Mouse (Mus musculus) layer of hippocampus, adult 2 months (tissue): ENCODE data around the gene Hba-a1. TPM values are rescaled to one million over a fixed set of nuclear protein-coding genes. Genes with fewer than 3 reads are reported as not detected.
"Not testable (repeated sequence)": the region's sequence is repeated elsewhere in the genome, so short reads cannot be mapped to it uniquely, and the experiment has no call there.

Source experiments
- DNase-seq, 2 experiments: peaks; one replicate each; pipeline ENCODE4 v3.0.0; 2022; ENCODE audit warnings: low spot score in 2 of 2
- H3K27ac ChIP-seq: fragments of 200-600 bp; 2 replicates; pipeline ENCODE4 v1.8.1; 2022
- H3K4me3 ChIP-seq: fragments of 200-600 bp; 2 replicates; pipeline ENCODE4 v1.8.1; 2022; ENCODE audit warnings: mild to moderate bottlenecking
- CTCF ChIP-seq: fragments of 200-600 bp; conservative IDR thresholded peaks from 2 replicates; pipeline ENCODE4 v1.8.1; 2022; ENCODE audit warnings: antibody characterized with exemption, mild to moderate bottlenecking, moderate library complexity
- total RNA-seq, 2 experiments: library from RNA; stranded (reverse); gene quantifications; 2 replicates each; pipeline ENCODE4 v1.2.3; 2021

Hba-a1 gene
- total RNA-seq, 2 experiments from 2014 or later, result 315 to 509 TPM

DNA sequence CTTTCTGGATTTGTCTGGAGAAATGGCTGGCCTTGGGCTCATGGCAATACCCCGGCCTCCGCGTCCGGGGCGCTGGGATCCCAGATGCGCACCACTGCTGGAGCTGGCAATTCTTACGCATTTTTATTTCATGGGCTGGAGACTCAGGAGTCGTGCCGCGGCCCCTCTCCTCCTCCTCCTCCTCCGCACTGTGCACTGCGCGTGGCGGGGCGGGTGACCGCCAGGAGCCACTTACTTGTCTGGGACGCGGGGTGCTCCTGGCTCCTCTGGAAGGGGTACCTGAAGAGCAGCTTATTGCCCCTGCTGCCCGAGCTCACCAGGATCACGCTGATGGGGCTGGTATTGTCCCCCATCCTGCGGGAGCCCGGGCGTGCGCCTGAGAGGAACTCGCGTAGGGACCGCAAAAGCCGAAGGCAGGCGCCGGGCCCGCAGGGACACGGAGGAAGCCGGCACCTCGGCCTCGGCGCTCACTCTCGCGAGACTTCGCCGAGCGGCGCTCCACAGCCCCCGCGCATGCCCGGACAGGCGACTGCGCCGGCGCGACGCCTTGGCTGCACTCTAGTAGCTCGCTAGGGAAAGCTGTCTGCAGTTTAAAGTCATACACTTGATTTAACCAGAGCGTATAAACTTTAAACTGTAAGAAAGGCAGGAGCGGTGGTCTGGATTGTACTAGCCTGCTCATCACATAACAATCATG, 16.0 kb upstream of the Hba-a1 start, which contains the start of gene Nprl3:
Gene Nprl3, minus strand, starts transcription at position 520 of the 697 bp plus-strand sequence.
- peak; percentile 95 to 96 for DNase-seq
- peak within 1 kb of the TSS; percentile 71 for H3K4me3 ChIP-seq
- peak; percentile 33 for TF ChIP-seq CTCF
- H3K27ac ChIP-seq, result peak within 1 kb of the TSS; percentile 98

DNA sequence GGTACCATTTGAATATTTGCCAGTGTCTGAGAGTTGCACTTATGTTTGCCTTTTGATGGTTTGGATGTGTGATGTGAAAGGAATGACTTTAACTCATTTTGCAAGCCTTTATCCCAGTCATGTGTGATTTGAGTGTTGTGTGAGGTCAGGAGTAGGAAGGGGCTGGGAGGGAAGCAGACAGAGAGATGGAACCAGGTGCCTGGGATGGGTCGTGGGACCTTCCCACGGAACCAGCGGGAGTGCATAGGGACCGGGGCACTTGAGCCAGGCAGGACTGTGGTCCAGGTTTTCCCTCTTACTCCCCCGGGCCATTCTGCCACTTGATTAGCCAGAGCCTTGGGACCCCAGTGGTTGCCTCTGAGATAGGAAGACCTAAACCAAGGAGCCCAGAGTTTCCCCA, 15.3 kb upstream of the Hba-a1 start:
- no peak for TF ChIP-seq CTCF
- no peak for DNase-seq
- Histone ChIP-seq H3K4me3 (peak overlapping the region; percentile 71), H3K27ac (peak overlapping the region; percentile 98)

DNA sequence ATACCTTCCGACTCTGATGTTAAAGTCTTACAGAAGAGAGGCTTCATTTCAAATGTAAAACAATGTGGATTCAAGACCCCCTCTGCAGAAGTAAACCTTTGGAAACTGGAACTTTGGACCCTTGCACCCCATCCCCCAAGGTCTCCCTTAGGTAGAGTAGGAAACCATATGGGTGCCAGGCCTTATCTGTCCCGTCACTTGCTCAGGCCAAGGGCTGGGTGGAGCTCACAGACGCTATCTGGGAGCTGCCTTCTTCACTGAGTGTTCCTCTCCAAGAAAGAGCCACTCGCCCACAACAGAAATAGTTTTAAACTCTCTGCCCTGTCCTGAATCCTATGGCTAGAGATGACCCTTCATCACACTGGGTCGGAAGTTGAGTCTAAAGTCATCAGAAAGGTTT, 14.4 kb upstream of the Hba-a1 start:
- H3K4me3 ChIP-seq, result no peak overlapping the region
- H3K27ac ChIP-seq, result no peak overlapping the region
- DNase-seq, result no peak
- TF ChIP-seq CTCF, result no peak

DNA sequence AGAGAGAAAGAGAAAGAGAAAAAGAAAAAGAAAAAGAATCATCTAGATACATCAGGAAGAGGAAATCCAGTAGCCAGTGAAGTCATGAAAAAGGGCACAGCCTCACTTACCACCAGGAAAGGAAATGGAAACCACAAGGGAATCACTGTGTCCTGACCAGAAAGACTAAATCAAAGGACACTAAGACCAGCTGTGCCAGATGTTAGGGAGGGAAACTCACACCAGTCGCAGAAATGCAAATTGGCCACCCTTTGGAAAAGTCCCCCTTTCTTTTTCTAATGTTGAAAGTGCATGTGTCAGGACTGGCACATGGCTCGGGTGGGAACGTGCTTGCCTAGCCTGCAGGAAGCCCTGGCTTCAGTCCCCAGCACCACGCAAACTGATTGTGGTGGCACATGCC, 12.1 kb upstream of the Hba-a1 start:
- no peak for DNase-seq
- H3K27ac ChIP-seq, result no peak overlapping the region
- no peak for TF ChIP-seq CTCF
- H3K4me3 ChIP-seq, result no peak overlapping the region

DNA sequence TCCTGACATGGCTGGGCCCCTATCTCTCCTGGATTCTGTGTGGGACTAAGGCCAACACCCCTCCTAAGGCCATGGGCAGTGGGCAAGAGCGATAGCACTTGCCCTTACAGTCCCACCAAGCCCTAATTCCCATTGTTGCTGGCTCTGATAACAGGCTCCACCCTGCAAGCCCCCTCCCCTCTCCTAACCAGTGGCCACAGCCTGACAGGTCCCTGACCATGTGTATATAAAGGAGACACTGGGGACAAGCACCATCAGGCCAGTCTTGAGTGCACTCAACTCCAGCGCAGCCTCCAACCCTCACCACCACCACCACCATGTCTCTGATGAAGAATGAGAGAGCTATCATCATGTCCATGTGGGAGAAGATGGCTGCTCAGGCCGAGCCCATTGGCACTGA, 7.0 kb upstream of the Hba-a1 start, which contains the start of gene Hba-x:
Gene Hba-x, plus strand, starts transcription at position 54 of the 400 bp plus-strand sequence.
- no peak for DNase-seq
- Histone ChIP-seq H3K27ac (no peak within 1 kb of the TSS), H3K4me3 (no peak within 1 kb of the TSS)
- TF ChIP-seq CTCF, result no peak

DNA sequence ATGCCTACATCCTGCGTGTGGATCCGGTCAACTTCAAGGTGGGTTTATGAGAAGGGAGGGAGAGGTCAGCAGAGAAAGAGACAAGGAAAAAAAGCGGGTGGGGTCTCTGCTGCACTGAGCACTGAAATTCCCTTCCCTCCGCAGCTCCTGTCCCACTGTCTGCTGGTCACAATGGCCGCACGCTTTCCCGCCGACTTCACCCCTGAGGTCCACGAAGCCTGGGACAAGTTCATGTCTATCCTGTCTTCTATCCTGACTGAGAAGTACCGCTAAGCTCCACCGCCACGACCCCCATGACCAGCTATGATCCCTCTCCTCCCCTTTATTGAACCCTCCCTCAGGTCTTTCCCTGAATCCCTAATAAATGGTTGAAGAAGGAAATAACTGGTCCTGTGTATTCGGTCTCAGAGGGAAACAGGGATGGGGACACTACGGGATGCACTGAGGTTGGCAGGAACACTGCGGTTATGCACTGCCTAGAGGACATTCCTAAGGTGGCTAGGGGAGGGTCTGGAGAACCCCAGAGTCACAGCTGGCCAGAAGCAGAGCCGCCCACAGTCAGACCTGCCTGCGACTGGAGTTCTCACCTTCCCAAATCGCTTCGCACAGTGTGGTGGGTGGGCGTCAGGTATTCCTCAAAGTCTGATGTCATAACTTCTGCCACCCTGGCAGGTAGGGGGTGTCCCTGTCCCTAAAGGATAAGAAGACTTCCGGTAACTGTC, 5.4 kb upstream of the Hba-a1 start:
- TF ChIP-seq CTCF, result no peak
- H3K4me3 ChIP-seq, result no peak overlapping the region
- no peak overlapping the region for H3K27ac ChIP-seq
- DNase-seq, result no peak

DNA sequence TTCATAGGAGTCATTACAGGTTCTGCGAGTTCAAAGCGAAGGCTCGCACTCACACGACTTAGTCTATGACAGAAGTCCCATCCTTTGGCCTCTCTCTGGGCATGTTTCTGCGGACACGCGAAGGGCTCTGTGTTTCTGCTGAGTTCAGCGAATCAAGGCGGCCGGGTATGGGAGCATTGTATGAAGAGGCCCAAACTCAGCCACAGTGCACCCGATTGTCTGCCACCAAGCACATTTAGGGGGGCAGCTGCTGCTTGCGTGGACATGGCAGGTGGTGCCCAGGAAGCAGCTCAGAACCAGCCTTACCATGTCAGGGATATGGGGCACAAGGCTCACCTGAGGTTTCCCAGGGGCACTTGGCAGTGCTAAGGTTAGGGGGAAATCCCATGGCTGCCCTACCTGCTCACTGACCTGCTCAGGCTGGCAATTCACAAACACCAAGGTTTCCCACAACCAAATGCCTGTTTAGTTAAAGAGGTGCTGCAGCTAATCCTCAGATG, 4.8 kb upstream of the Hba-a1 start:
- no peak overlapping the region for H3K4me3 ChIP-seq
- TF ChIP-seq CTCF, result no peak
- no peak for DNase-seq
- no peak overlapping the region for H3K27ac ChIP-seq

DNA sequence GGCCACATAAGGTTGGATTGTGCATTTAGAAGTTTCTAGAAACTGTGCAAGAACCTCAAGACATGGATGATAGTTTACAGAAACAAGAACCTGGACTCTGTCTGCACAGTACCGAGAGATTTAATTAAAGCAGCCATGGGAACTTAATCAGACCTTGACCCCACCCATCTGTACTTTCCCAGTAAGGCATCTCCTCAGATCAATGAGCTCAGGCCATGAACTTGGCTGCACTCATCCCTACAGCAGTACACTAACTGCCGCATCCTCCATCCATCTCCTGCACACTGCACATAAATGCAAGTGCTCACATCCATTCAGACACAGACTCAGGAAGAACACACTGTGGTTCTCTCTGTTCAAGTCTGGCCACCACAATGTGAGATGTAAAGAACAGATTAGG, 2.7 kb upstream of the Hba-a1 start:
- TF ChIP-seq CTCF, result no peak
- Histone ChIP-seq H3K27ac (no peak overlapping the region), H3K4me3 (no peak overlapping the region)
- no peak for DNase-seq

DNA sequence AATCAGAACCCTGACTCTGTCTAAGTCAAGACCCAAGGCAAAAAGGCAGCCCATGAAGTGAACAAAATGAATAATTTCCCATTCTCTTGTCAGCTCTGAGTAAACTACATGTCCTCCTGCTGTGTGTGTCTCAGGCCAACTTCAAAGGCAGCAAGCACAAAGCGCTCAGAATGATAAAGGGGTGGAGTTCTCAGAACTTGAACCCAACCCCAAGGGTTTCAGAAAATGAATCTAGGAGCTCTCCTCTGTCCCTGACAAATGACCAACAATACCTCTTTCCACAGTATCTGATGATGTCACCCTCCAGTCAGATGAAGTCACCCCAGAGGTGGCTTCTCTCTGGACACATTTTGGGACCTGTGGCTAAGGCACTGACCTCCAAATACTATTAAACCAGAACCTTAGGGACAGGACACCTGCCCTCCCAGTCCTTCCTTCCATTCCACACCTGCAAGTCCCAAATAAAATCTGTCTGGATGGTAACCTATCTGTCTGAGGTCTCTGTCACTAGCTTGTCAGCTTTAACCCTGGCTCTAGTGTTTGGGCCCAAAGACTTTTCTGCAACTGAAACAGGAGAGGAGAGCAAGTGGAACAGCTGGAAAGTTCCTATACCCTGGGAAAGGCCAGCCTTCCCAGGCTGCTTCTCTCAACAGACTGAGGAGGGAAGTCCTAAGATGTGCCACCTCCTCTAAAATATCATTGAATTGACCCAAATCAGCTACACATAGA, 1.7 kb upstream of the Hba-a1 start:
- DNase-seq, result no peak
- no peak for TF ChIP-seq CTCF
- H3K4me3 ChIP-seq, result no peak overlapping the region
- H3K27ac ChIP-seq, result no peak overlapping the region

DNA sequence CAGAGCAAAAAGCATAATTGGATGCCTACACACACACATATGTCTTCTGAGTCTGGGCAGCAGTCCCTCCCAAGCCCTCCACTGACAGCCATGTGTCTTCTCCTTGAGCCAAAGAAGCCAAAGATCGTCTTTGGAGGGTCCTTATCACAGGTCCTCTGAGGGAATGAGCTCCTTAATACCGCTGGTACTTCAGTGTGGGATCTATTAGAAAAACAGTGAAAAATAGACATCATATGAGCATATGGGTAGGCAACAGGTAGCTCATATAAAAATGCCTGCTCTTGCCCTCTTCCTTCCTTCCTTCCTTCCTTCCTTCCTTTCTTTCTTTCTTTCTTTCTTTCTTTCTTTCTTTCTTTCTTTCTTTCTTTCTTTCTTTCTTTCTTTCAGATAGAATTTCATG, 1.3 kb downstream of the Hba-a1 start:
- not testable (repeated sequence) for DNase-seq, H3K4me3 ChIP-seq, H3K27ac ChIP-seq

DNA sequence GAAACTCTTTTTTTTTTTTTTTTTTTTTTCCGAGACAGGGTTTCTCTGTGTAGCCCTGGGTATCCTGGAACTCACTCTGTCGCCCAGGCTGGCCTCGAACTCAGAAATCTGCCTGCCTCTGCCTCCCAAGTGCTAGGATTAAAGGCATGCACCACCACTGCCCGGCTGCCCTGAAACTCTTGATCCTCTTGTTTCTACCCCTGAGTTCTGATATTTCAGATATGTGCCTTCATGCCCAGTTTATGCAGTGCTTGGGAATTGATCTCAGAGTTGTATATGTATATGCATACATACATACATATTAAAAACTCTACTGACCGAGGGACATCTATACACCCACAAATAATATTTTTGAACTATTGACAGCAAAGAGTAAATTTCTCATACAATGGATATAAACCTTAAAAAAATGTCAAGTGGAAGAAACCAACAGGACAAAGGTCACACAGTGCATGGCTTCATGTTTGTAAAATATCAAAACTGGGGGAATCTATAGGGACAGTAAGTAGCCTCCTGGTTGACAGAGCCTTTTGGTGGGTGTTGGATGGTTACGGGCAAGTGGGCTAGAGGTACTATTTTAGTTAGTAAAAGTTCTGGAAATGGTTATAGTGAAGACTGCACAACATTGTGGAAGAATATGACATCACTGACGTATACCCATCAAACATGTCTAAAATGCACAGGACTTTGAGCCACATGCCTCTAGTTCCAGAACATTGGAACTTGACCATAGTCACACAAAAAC, 1.9 kb downstream of the Hba-a1 start:
- DNase-seq, result no peak
- no peak overlapping the region for H3K4me3 ChIP-seq
- no peak overlapping the region for H3K27ac ChIP-seq
- no peak for TF ChIP-seq CTCF

DNA sequence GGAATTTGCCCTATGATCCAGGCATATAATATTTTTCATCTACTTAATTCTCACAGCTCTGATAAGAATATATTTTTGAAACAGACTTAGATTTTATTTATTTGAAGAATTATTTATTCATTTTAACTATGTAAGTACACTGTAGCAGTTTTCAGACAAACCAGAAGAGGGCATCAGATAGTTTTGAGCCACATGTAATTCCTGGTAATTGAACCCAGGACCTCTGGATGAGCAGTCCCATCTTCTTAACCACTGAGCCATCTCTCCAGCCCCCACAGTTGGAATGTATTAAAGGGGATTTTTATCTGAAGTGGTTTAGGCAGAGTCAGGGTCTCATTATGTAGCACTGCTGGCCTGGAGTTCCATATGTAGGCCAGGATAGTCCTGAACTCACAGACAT, 2.6 kb downstream of the Hba-a1 start:
- H3K27ac ChIP-seq, H3K4me3 ChIP-seq, DNase-seq: not testable (repeated sequence)
- TF ChIP-seq CTCF, result peak; percentile 57
